Mouse (Mus musculus): Measurements from ENCODE around the gene Lgi2. TPM values are rescaled to one million over a fixed set of nuclear protein-coding genes. Genes with fewer than 3 reads are reported as not detected.

Lgi2 gene
- polyA plus RNA-seq, 1 experiment from 2014 or later: 0.89 TPM

GRCm38 (mm10) chr5:52528545-52528944 is 37.7 kb downstream of the Lgi2 start:
- DNase-seq (ENCODE audit: extremely low spot score, low spot score): no peak
- WGBS: 73% methylated on average over 7 of the region's 7 CpGs
- Histone ChIP-seq H3K36me3 (replicated peaks) (no peaks in the 10 kb centered on the region), H3K4me1 (no peaks in the 10 kb centered on the region), H3K27ac (no peak overlapping the region), H3K27me3 (ENCODE audit: poor library complexity, severe bottlenecking) (no peaks in the 10 kb centered on the region), H3K9me3 (no peaks in the 10 kb centered on the region), H3K4me3 (no peak overlapping the region)

- no peaks in the 10 kb centered on the region for H3K36me3 ChIP-seq (replicated peaks)
- H3K27ac ChIP-seq: no peak overlapping the region
- DNase-seq (ENCODE audit: extremely low spot score, low spot score): no peak
- WGBS: 91% methylated on average over 8 of the region's 8 CpGs
- H3K9me3 ChIP-seq: no peaks in the 10 kb centered on the region
- H3K27me3 ChIP-seq (ENCODE audit: poor library complexity, severe bottlenecking): no peaks in the 10 kb centered on the region
- no peak overlapping the region for H3K4me3 ChIP-seq
- H3K4me1 ChIP-seq: no peaks in the 10 kb centered on the region
These were observed 39.8 kb downstream of the Lgi2 start for GRCm38 (mm10) chr5:52526324-52526986.

GRCm38 (mm10) chr5:52524207-52524606 is 42.1 kb downstream of the Lgi2 start:
- Histone ChIP-seq H3K27ac (no peak overlapping the region), H3K4me3 (no peak overlapping the region), H3K27me3 (ENCODE audit: poor library complexity, severe bottlenecking) (no peaks in the 10 kb centered on the region), H3K36me3 (replicated peaks) (no peaks in the 10 kb centered on the region), H3K9me3 (peaks cover 3% of the 10 kb centered on the region), H3K4me1 (no peaks in the 10 kb centered on the region)
- WGBS: 54% methylated on average over 3 of the region's 3 CpGs
- DNase-seq (ENCODE audit: extremely low spot score, low spot score): no peak

GRCm38 (mm10) chr5:52519921-52520320 is 46.3 kb downstream of the Lgi2 start:
- Histone ChIP-seq H3K27me3 (ENCODE audit: poor library complexity, severe bottlenecking) (peaks cover 19% of the 10 kb centered on the region), H3K27ac (no peak overlapping the region), H3K9me3 (peaks cover 5% of the 10 kb centered on the region), H3K4me3 (no peak overlapping the region), H3K4me1 (peaks cover 11% of the 10 kb centered on the region; the same call in 1 of the 2 replicates), H3K36me3 (replicated peaks) (no peaks in the 10 kb centered on the region)
- 82% methylated on average over 2 of the region's 2 CpGs for WGBS
- DNase-seq (ENCODE audit: extremely low spot score, low spot score): no peak

- peaks cover 19% of the 10 kb centered on the region for H3K27me3 ChIP-seq (ENCODE audit: poor library complexity, severe bottlenecking)
- DNase-seq (ENCODE audit: extremely low spot score, low spot score): peak; percentile 54
- no peaks in the 10 kb centered on the region for H3K36me3 ChIP-seq (replicated peaks)
- peaks cover 11% of the 10 kb centered on the region; the same call in 1 of the 2 replicates for H3K4me1 ChIP-seq
- H3K4me3 ChIP-seq: peak overlapping the region; percentile 52
- H3K27ac ChIP-seq: peak overlapping the region; percentile 69
- 11% methylated on average over 21 of the region's 21 CpGs for WGBS
- H3K9me3 ChIP-seq: peaks cover 5% of the 10 kb centered on the region
These were observed 50.2 kb downstream of the Lgi2 start for GRCm38 (mm10) chr5:52516072-52516476.

GRCm38 (mm10) chr5:52515246-52516021 is 50.8 kb downstream of the Lgi2 start:
- peak overlapping the region; percentile 52 for H3K4me3 ChIP-seq
- peaks cover 19% of the 10 kb centered on the region for H3K27me3 ChIP-seq (ENCODE audit: poor library complexity, severe bottlenecking)
- no peaks in the 10 kb centered on the region for H3K36me3 ChIP-seq (replicated peaks)
- peak; percentile 78 for DNase-seq (ENCODE audit: extremely low spot score, low spot score)
- H3K4me1 ChIP-seq: peaks cover 11% of the 10 kb centered on the region; the same call in 1 of the 2 replicates
- peak overlapping the region; percentile 69; the same call in 1 of the 2 replicates for H3K27ac ChIP-seq
- WGBS: 23% methylated on average over 22 of the region's 22 CpGs
- H3K9me3 ChIP-seq: peaks cover 5% of the 10 kb centered on the region

- WGBS: 69% methylated on average over 3 of the region's 3 CpGs
- Histone ChIP-seq H3K27ac (no peak overlapping the region), H3K4me1 (peaks cover 8% of the 10 kb centered on the region; the same call in 1 of the 2 replicates), H3K27me3 (ENCODE audit: poor library complexity, severe bottlenecking) (peaks cover 2% of the 10 kb centered on the region; the same call in 1 of the 2 replicates), H3K9me3 (no peaks in the 10 kb centered on the region), H3K36me3 (replicated peaks) (no peaks in the 10 kb centered on the region), H3K4me3 (no peak overlapping the region)
- no peak for DNase-seq (ENCODE audit: extremely low spot score, low spot score)
These were observed 55.2 kb downstream of the Lgi2 start for GRCm38 (mm10) chr5:52511089-52511488.

GRCm38 (mm10) chr5:52509416-52509815 is 56.8 kb downstream of the Lgi2 start:
- Histone ChIP-seq H3K4me1 (no peaks in the 10 kb centered on the region), H3K4me3 (no peak overlapping the region), H3K27me3 (ENCODE audit: poor library complexity, severe bottlenecking) (no peaks in the 10 kb centered on the region), H3K27ac (no peak overlapping the region), H3K9me3 (no peaks in the 10 kb centered on the region), H3K36me3 (replicated peaks) (no peaks in the 10 kb centered on the region)
- WGBS: 93% methylated on average over 6 of the region's 6 CpGs
- DNase-seq (ENCODE audit: extremely low spot score, low spot score): no peak

GRCm38 (mm10) chr5:52504666-52505065 is 61.6 kb downstream of the Lgi2 start:
- WGBS: 94% methylated on average over 13 of the region's 13 CpGs
- no peaks in the 10 kb centered on the region for H3K9me3 ChIP-seq
- DNase-seq (ENCODE audit: extremely low spot score, low spot score): no peak
- H3K4me3 ChIP-seq: no peak overlapping the region
- H3K4me1 ChIP-seq: no peaks in the 10 kb centered on the region
- no peaks in the 10 kb centered on the region for H3K27me3 ChIP-seq (ENCODE audit: poor library complexity, severe bottlenecking)
- H3K27ac ChIP-seq: no peak overlapping the region
- no peaks in the 10 kb centered on the region for H3K36me3 ChIP-seq (replicated peaks)

GRCm38 (mm10) chr5:52504148-52504547 is 62.1 kb downstream of the Lgi2 start:
- Histone ChIP-seq H3K36me3 (replicated peaks) (no peaks in the 10 kb centered on the region), H3K9me3 (no peaks in the 10 kb centered on the region), H3K4me1 (no peaks in the 10 kb centered on the region), H3K27me3 (ENCODE audit: poor library complexity, severe bottlenecking) (no peaks in the 10 kb centered on the region), H3K4me3 (no peak overlapping the region), H3K27ac (no peak overlapping the region)
- 94% methylated on average over 11 of the region's 11 CpGs for WGBS
- DNase-seq (ENCODE audit: extremely low spot score, low spot score): no peak

GRCm38 (mm10) chr5:52495671-52496070 is 70.6 kb downstream of the Lgi2 start:
- 77% methylated on average over 11 of the region's 14 CpGs for WGBS
- Histone ChIP-seq H3K36me3 (replicated peaks) (no peaks in the 10 kb centered on the region), H3K27me3 (ENCODE audit: poor library complexity, severe bottlenecking) (no peaks in the 10 kb centered on the region), H3K4me1 (no peaks in the 10 kb centered on the region), H3K27ac (no peak overlapping the region), H3K9me3 (no peaks in the 10 kb centered on the region), H3K4me3 (no peak overlapping the region)
- DNase-seq (ENCODE audit: extremely low spot score, low spot score): no peak

- no peak for DNase-seq (ENCODE audit: extremely low spot score, low spot score)
- WGBS: 92% methylated on average over 6 of the region's 6 CpGs
- Histone ChIP-seq H3K4me3 (no peak overlapping the region), H3K27ac (no peak overlapping the region), H3K9me3 (no peaks in the 10 kb centered on the region), H3K36me3 (replicated peaks) (no peaks in the 10 kb centered on the region), H3K27me3 (ENCODE audit: poor library complexity, severe bottlenecking) (no peaks in the 10 kb centered on the region), H3K4me1 (no peaks in the 10 kb centered on the region)
These were observed 74.8 kb downstream of the Lgi2 start for GRCm38 (mm10) chr5:52491496-52491895.
